Mouse (Mus musculus) liver, embryonic 11.5 days (tissue): ENCODE measurements at regions not wholly inside any gene's neighbourhood (a gene's known extent, or its start where the extent isn't known, plus 50 kb on each side); places are given as distances from the start of the nearest gene placed in this dataset.

ENCODE experiments used
- ATAC-seq: fragments of 200-750 bp; cut with Nextera tagmentation; replicated peaks from 2 replicates; pipeline ENCODE4 v1.8.0; 2017; ENCODE audit warnings: moderate number of reproducible peaks, mild to moderate bottlenecking, moderate TSS enrichment, moderate library complexity; ENCODE audit not compliant: low FRiP score
- DNase-seq: peaks from one replicate; pipeline ENCODE4 v3.0.0-alpha.2; 2017; ENCODE audit warnings: low spot score
- H3K27ac ChIP-seq: fragments of 300-500 bp; sonication (generic); 2 replicates; pipeline ENCODE4 v1.5.1; 2014; ENCODE audit warnings: mild to moderate bottlenecking, low read depth, low read length, control low read depth
- H3K27me3 ChIP-seq: fragments of 300-500 bp; sonication (generic); replicated peaks from 2 replicates; pipeline ENCODE4 v1.6.1; 2014; ENCODE audit warnings: low read length, mixed read lengths; ENCODE audit not compliant: control insufficient read depth, insufficient read depth
- H3K36me3 ChIP-seq: fragments of 300-500 bp; sonication (generic); 2 replicates; pipeline ENCODE4 v1.6.1; 2014; ENCODE audit warnings: mild to moderate bottlenecking, low read length, moderate library complexity, mixed read lengths; ENCODE audit not compliant: control insufficient read depth, insufficient read depth
- H3K4me1 ChIP-seq: fragments of 300-500 bp; sonication (generic); replicated peaks from 2 replicates; pipeline ENCODE4 v1.6.1; 2014; ENCODE audit warnings: low read length, mixed read lengths; ENCODE audit not compliant: control insufficient read depth, insufficient read depth
- H3K4me2 ChIP-seq: fragments of 300-500 bp; sonication (generic); 2 replicates; pipeline ENCODE4 v1.6.1; 2014; ENCODE audit warnings: mild to moderate bottlenecking, control low read depth, moderate library complexity
- H3K4me3 ChIP-seq: fragments of 300-500 bp; sonication (generic); 2 replicates; pipeline ENCODE4 v1.5.1; 2014; ENCODE audit warnings: low read depth, low read length, control low read depth
- H3K9ac ChIP-seq: fragments of 300-500 bp; sonication (generic); 2 replicates; pipeline ENCODE4 v1.6.1; 2014; ENCODE audit warnings: low read depth, low read length, control low read depth
- H3K9me3 ChIP-seq: fragments of 300-500 bp; sonication (generic); 2 replicates; pipeline ENCODE4 v1.6.1; 2016; ENCODE audit warnings: low read length, inconsistent platforms, mixed read lengths; ENCODE audit not compliant: control insufficient read depth
- WGBS: fragments of 180-500 bp; shearing (Covaris S2); extraction: QIAGEN DNeasy Blood & Tissue Kit; methylation state at CpG from one replicate; pipeline ENCODE4 v1.1.7; 2014; 5-methylcytosine and 5-hydroxymethylcytosine counted together

- H3K4me2 ChIP-seq: no peak overlapping the region
- H3K4me3 ChIP-seq: no peak overlapping the region
- H3K9ac ChIP-seq: no peak overlapping the region
- H3K4me1 ChIP-seq: no peaks in the 10 kb centered on the region
- ATAC-seq: no peak
- 78% methylated on average over 9 of the region's 9 CpGs for WGBS
- no peaks in the 10 kb centered on the region for H3K36me3 ChIP-seq
- H3K27me3 ChIP-seq: no peaks in the 10 kb centered on the region
- no peaks in the 10 kb centered on the region for H3K9me3 ChIP-seq
- no peak overlapping the region for H3K27ac ChIP-seq
- no peak for DNase-seq
Observed at GRCm38 (mm10) chr4:56178844-56179481, 560.9 kb upstream of the Gm26657 start.

DNA sequence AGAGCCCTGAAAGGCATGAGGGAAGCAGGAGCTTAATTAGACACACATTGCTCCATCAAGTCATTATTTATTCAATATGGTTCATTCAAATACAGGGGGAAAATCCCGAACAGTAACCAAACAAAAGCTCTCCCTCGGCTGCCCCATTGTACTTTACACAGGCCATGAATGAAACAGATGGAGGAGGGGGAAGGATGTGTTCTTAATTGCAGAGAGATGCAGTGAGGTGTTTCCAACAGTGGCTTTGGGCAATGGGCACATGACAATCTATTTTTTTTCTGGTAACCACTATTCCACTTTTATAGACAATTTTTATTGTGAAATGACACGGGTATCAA is 578.6 kb upstream of the Gm26657 start:
- Histone ChIP-seq H3K4me3 (no peak overlapping the region), H3K9ac (no peak overlapping the region), H3K27ac (no peak overlapping the region), H3K4me2 (no peak overlapping the region), H3K36me3 (no peaks in the 10 kb centered on the region), H3K27me3 (no peaks in the 10 kb centered on the region), H3K9me3 (no peaks in the 10 kb centered on the region), H3K4me1 (no peaks in the 10 kb centered on the region)
- ATAC-seq (no peak), DNase-seq (no peak)
- 80% methylated on average over 3 of the region's 3 CpGs for WGBS

- WGBS: 84% methylated on average over 13 of the region's 13 CpGs
- ATAC-seq: no peak
- no peaks in the 10 kb centered on the region for H3K4me1 ChIP-seq
- H3K27me3 ChIP-seq: no peaks in the 10 kb centered on the region
- DNase-seq: no peak
- no peak overlapping the region for H3K4me2 ChIP-seq
- H3K9ac ChIP-seq: no peak overlapping the region
- H3K4me3 ChIP-seq: no peak overlapping the region
- H3K27ac ChIP-seq: no peak overlapping the region
- H3K9me3 ChIP-seq: no peaks in the 10 kb centered on the region
- H3K36me3 ChIP-seq: no peaks in the 10 kb centered on the region
Observed at GRCm38 (mm10) chr4:56160551-56161256, 579.2 kb upstream of the Gm26657 start.

- Histone ChIP-seq H3K4me2 (no peak overlapping the region), H3K36me3 (no peaks in the 10 kb centered on the region), H3K4me3 (no peak overlapping the region), H3K27me3 (no peaks in the 10 kb centered on the region), H3K4me1 (no peaks in the 10 kb centered on the region), H3K9ac (no peak overlapping the region), H3K9me3 (no peaks in the 10 kb centered on the region), H3K27ac (no peak overlapping the region)
- ATAC-seq: no peak
- no peak for DNase-seq
- 79% methylated on average over 3 of the region's 3 CpGs for WGBS
Observed at GRCm38 (mm10) chr4:56157521-56158065, 582.3 kb upstream of the Gm26657 start.

DNA sequence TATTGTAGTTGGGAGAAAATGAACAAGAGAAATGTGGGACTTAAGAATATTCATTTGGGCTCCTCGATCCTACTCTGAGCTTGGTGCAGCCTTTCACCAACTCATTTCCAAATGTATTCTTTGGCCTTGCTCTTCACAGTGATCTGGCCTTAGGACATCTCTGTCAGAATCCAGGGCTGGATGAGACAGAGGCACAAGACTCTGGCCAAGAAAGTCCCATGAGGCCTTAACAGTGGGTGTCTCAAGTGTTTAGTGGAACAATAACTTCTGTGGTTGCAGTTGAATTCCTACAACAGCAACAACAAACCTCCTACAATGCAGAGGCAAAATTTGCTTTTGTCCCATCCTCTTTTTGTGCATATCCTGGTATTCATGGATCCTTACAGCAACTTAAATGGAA is 589.2 kb upstream of the Gm26657 start:
- no peaks in the 10 kb centered on the region for H3K4me1 ChIP-seq
- H3K4me2 ChIP-seq: no peak overlapping the region
- H3K9me3 ChIP-seq: no peaks in the 10 kb centered on the region
- ATAC-seq (no peak), DNase-seq (no peak)
- H3K4me3 ChIP-seq: no peak overlapping the region
- H3K36me3 ChIP-seq: no peaks in the 10 kb centered on the region
- H3K27ac ChIP-seq: no peak overlapping the region
- no peak overlapping the region for H3K9ac ChIP-seq
- WGBS: 73% methylated on average over 1 of the region's 1 CpGs
- H3K27me3 ChIP-seq: no peaks in the 10 kb centered on the region

DNA sequence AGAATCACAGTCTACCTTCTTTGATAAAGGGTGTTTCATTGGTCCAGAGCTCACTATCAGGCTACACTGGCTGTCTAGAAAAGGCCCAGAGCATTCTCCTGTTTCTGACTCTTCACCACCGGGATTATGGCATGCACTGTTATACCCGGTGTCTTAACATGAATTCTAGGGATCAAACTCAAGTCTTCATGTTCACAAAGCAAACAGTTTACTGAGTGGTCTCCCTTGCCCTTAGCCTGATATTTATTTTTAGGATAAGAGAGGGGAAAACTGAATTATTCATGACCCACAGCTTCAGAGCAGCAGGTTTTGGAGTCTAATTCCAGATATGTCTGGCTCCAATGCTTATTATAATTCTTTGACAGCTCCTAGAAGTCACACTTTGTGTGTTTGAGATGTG is 596.0 kb upstream of the Gm26657 start:
- no peak for DNase-seq

DNA sequence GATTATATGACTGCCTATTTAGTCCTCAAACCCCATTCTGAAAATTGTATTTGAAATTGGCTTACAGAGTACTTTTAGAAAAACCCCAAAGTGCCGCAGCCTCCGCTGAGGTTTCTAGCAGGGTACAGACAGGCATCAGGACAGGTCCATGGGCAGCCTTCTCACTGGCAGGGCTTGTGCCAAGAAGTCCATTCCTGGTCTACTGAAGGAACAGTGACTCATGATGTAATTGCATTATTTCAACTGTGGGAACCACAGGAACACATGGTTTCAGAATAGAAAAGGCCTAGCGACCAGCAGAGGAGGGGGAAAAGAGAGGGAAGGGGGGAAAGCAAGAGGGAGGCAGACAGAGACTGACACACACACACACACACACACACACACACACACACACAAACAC is 603.0 kb upstream of the Gm26657 start:
- 89% methylated on average over 3 of the region's 3 CpGs for WGBS
- no peak overlapping the region for H3K9ac ChIP-seq

More for the DNA sequence above, 596.0 kb upstream of the Gm26657 start:
- no peak for ATAC-seq
- no peaks in the 10 kb centered on the region for H3K4me1 ChIP-seq
- no peaks in the 10 kb centered on the region for H3K9me3 ChIP-seq
- H3K27ac ChIP-seq: no peak overlapping the region
- H3K9ac ChIP-seq: no peak overlapping the region
- no peaks in the 10 kb centered on the region for H3K27me3 ChIP-seq
- no peak overlapping the region for H3K4me2 ChIP-seq
- H3K36me3 ChIP-seq: no peaks in the 10 kb centered on the region
- no peak overlapping the region for H3K4me3 ChIP-seq
- WGBS: 90% methylated on average over 2 of the region's 2 CpGs

GRCm38 (mm10) chr4:56134350-56134749 is 602.1 kb upstream of the Klf4 start:
- no peak for ATAC-seq
- H3K36me3 ChIP-seq: no peaks in the 10 kb centered on the region
- no peak for DNase-seq
- 76% methylated on average over 5 of the region's 5 CpGs for WGBS
- no peak overlapping the region for H3K9ac ChIP-seq
- H3K27me3 ChIP-seq: no peaks in the 10 kb centered on the region
- H3K9me3 ChIP-seq: no peaks in the 10 kb centered on the region
- no peak overlapping the region for H3K4me3 ChIP-seq
- no peak overlapping the region for H3K4me2 ChIP-seq
- H3K4me1 ChIP-seq: no peaks in the 10 kb centered on the region
- no peak overlapping the region for H3K27ac ChIP-seq

More for the DNA sequence above, 603.0 kb upstream of the Gm26657 start:
- no peaks in the 10 kb centered on the region for H3K4me1 ChIP-seq
- no peak overlapping the region for H3K4me2 ChIP-seq
- DNase-seq (no peak), ATAC-seq (no peak)
- no peaks in the 10 kb centered on the region for H3K27me3 ChIP-seq
- no peak overlapping the region for H3K4me3 ChIP-seq
- H3K27ac ChIP-seq: no peak overlapping the region
- H3K9me3 ChIP-seq: no peaks in the 10 kb centered on the region
- no peaks in the 10 kb centered on the region for H3K36me3 ChIP-seq
